Mouse (Mus musculus) lung, embryonic 15.5 days (tissue): ENCODE data around the gene Akr1b10. TPM values are rescaled to one million over a fixed set of nuclear protein-coding genes. Genes with fewer than 3 reads are reported as not detected.
"Not testable (repeated sequence)": the region's sequence is repeated elsewhere in the genome, so short reads cannot be mapped to it uniquely, and the experiment has no call there.

Experiments
- ATAC-seq: fragments of 200-750 bp; cut with Nextera tagmentation; 2 replicates; pipeline ENCODE4 v1.8.0; 2017; ENCODE audit warnings: moderate number of reproducible peaks, borderline replicate concordance; ENCODE audit not compliant: low FRiP score, low TSS enrichment; ENCODE audit errors: extremely low read depth
- H3K27ac ChIP-seq: fragments of 300-500 bp; sonication (generic); 2 replicates; pipeline ENCODE4 v1.5.1; 2015; ENCODE audit warnings: moderate library complexity, mild to moderate bottlenecking, inconsistent platforms
- H3K27me3 ChIP-seq: fragments of 300-500 bp; sonication (generic); 2 replicates; pipeline ENCODE4 v1.6.1; 2015; ENCODE audit warnings: inconsistent platforms
- H3K36me3 ChIP-seq: fragments of 300-500 bp; sonication (generic); 2 replicates; pipeline ENCODE4 v1.6.1; 2015; ENCODE audit warnings: inconsistent platforms
- H3K4me1 ChIP-seq: fragments of 300-500 bp; sonication (generic); 2 replicates; pipeline ENCODE4 v1.6.1; 2015; ENCODE audit warnings: inconsistent platforms
- H3K4me2 ChIP-seq: fragments of 300-500 bp; sonication (generic); 2 replicates; pipeline ENCODE4 v1.6.1; 2015; ENCODE audit warnings: inconsistent platforms, mild to moderate bottlenecking, moderate library complexity
- H3K4me3 ChIP-seq: fragments of 300-500 bp; sonication (generic); 2 replicates; pipeline ENCODE4 v1.5.1; 2015; ENCODE audit warnings: mild to moderate bottlenecking, inconsistent platforms
- H3K9ac ChIP-seq: fragments of 300-500 bp; sonication (generic); 2 replicates; pipeline ENCODE4 v1.6.1; 2015; ENCODE audit warnings: inconsistent platforms
- H3K9me3 ChIP-seq: fragments of 300-500 bp; sonication (generic); 2 replicates; pipeline ENCODE4 v1.6.1; 2016; ENCODE audit warnings: inconsistent platforms
- WGBS: fragments of 180-500 bp; shearing (Covaris S2); methylation state at CpG from one replicate; pipeline ENCODE4 v1.1.7; 2015; 5-methylcytosine and 5-hydroxymethylcytosine counted together
- polyA plus RNA-seq: library from polyadenylated mRNA; unstranded; fragments of >200 nt; fragmentation: Nextera tagmentation; extraction: Ambion mirVana; gene quantifications from 2 replicates; pipeline ENCODE4 v1.2.1, GENCODE M21; 2015

Gene Akr1b10
- polyA plus RNA-seq = 23.7 and 24.5 TPM in 2 replicates

DNA sequence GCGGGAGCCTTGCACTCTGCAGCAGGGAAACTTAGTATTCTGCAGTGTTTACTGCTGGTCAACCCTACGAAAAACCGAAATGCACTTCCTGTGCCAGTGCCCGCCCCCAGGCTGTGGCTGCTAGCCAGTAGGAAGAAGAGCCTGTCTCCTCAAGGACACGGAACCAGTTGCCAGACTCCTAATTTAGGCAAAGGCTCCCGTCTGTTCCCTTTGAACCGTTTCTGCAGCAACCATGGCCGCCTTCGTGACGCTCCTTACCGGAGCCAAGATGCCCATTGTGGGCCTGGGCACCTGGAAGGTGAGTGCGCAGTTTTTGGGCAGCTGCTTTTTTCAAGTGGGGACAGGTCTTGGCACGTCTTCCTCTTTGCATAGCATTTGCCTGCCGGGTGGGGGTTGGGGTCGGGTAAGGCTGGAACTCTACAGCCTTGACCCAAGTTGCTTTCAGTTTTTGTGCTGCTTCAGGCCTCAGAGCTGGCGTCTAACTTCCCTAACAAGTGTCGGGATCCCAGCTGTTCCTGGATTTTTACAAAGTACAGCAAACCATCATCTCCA lies at the start of gene Akr1b10:
Gene Akr1b10 (plus strand): TSS at position 109 of the 552 bp plus-strand sequence.
- Histone ChIP-seq H3K4me2 (peak within 1 kb of the TSS; percentile 84), H3K36me3 (no peaks in the 10 kb centered on the region; the same call in 1 of the 2 replicates), H3K9me3 (no peaks in the 10 kb centered on the region), H3K9ac (peak within 1 kb of the TSS; percentile 47), H3K4me1 (peaks cover 19% of the 10 kb centered on the region), H3K27ac (peak within 1 kb of the TSS; percentile 90), H3K4me3 (peak within 1 kb of the TSS; percentile 58), H3K27me3 (no peaks in the 10 kb centered on the region)
- peak; percentile 84 for ATAC-seq
- under 1% methylated on average over 17 of the region's 17 CpGs for WGBS

DNA sequence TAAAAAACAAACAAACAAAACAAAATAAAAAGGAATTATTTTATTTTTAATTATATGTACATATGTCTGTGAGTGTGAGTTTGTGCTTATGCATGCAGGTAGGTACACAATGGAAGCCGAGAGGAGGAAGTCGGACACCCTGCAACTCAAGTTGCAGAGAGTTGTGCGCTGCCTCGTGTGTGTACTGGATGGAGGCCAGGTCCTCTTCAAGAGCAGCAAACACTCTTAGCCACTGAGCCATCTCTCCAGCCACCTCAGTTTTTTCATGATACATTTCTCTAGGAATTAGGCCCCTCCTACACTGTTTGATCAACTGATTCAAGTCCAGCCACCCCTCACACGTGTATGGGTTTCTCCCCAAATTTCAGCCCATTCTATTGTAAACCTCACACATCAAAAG lies 49.3 kb upstream of the Akr1b10 start:
- no peak for ATAC-seq
- WGBS = 53% methylated on average over 5 of the region's 5 CpGs

DNA sequence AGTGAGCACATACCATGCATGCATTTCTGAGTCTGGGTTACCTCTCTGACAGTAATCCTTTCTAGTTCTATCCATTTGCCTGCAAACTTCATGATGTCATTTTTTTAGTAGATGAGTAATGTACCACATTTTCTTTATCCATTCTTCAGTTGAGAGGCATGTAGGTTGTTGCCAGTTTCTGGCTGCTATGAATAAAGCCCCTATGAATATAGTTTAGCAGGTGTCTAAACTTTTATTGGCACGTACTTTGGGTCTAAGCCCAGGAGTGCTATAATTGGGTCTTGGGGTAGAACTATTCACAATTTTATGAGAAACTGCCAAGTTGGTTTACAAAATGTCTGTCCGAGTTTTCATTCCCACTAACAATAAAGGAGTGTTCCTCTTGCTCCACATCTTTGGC lies 46.2 kb upstream of the Akr1b10 start:
- H3K9ac ChIP-seq = no peak overlapping the region
- H3K4me2 ChIP-seq = no peak overlapping the region
- H3K4me1 ChIP-seq = no peaks in the 10 kb centered on the region
- no peak overlapping the region for H3K27ac ChIP-seq
- no peaks in the 10 kb centered on the region for H3K27me3 ChIP-seq
- H3K4me3 ChIP-seq = no peak overlapping the region
- no peaks in the 10 kb centered on the region for H3K9me3 ChIP-seq
- H3K36me3 ChIP-seq = no peaks in the 10 kb centered on the region
- no peak for ATAC-seq
- 74% methylated on average over 2 of the region's 2 CpGs for WGBS

More for the DNA sequence above, 49.3 kb upstream of the Akr1b10 start:
- Histone ChIP-seq H3K4me2 (no peak overlapping the region), H3K4me3 (no peak overlapping the region), H3K36me3 (no peaks in the 10 kb centered on the region), H3K9ac (no peak overlapping the region), H3K9me3 (no peaks in the 10 kb centered on the region), H3K27ac (no peak overlapping the region), H3K27me3 (no peaks in the 10 kb centered on the region), H3K4me1 (no peaks in the 10 kb centered on the region)

DNA sequence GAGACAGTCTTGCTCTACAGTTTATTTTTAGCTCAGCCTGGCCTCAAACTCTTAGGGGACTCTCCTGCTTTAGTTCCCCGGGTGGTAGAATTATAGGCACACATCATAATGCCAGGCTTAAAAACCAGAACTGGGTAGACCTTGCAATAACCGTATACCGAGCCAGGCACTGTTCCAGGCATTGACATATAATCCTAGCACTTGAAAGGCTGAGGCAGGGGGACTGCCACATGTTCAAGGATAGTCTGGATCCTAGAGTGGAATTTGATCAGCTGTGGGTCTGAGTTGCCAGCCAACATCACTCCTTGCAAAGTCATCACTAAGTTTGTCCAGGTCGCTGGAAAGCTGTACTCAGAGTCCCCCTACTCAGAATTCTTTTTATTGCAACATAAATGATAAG lies 42.0 kb upstream of the Akr1b10 start:
- no peak overlapping the region for H3K9ac ChIP-seq
- no peaks in the 10 kb centered on the region for H3K27me3 ChIP-seq
- WGBS = 74% methylated on average over 4 of the region's 4 CpGs
- H3K4me3 ChIP-seq = no peak overlapping the region
- H3K4me1 ChIP-seq = peaks cover 19% of the 10 kb centered on the region
- no peaks in the 10 kb centered on the region for H3K9me3 ChIP-seq
- no peak overlapping the region for H3K4me2 ChIP-seq
- H3K27ac ChIP-seq = no peak overlapping the region
- ATAC-seq = no peak
- H3K36me3 ChIP-seq = no peaks in the 10 kb centered on the region

DNA sequence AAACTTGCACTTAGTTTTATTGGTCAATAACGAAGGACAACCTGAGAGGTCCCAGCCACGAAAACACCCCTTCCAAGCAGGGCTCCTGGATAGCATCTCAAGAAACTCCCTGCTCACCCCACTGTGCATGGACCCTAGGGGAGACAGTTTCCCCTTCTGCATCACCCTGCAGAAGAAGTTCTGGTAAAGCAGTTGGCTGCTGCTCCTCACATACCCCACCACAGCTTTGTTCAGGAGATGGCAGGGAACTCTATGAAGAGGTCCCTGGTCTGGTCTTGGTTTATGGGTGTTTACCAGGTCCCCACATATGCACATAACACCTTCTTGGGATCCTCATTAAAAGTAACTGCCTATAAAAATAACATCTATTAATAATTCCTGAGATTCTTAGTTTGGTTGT lies 41.5 kb upstream of the Akr1b10 start:
- Histone ChIP-seq H3K4me1 (peaks cover 19% of the 10 kb centered on the region), H3K36me3 (no peaks in the 10 kb centered on the region), H3K4me2 (no peak overlapping the region), H3K27ac (no peak overlapping the region), H3K4me3 (no peak overlapping the region), H3K9ac (no peak overlapping the region), H3K9me3 (no peaks in the 10 kb centered on the region), H3K27me3 (no peaks in the 10 kb centered on the region)
- no peak for ATAC-seq
- 76% methylated on average over 2 of the region's 2 CpGs for WGBS

DNA sequence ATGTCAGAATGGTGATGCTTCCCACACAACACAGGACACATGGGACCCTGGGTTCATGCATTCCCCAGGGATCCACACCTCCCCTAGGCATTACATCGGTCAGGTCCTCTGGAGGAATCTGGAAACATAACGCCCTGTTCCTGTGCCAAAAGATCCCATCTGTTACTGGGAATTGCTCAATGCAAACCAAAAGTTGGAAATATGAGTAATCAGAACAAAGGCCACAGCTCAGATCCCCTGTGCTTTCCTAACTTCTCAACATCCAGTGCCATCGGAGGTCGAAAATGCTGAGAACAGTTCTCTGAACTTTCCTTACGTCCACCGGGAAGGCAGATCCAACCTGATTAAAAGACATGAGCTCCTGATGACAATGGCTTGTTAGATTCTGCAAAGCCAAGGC lies 40.6 kb upstream of the Akr1b10 start:
- H3K36me3 ChIP-seq = no peaks in the 10 kb centered on the region
- no peaks in the 10 kb centered on the region for H3K9me3 ChIP-seq
- WGBS = 79% methylated on average over 6 of the region's 6 CpGs
- no peak overlapping the region for H3K27ac ChIP-seq
- H3K27me3 ChIP-seq = no peaks in the 10 kb centered on the region
- H3K4me2 ChIP-seq = no peak overlapping the region
- ATAC-seq = no peak
- no peak overlapping the region for H3K9ac ChIP-seq
- H3K4me1 ChIP-seq = peaks cover 19% of the 10 kb centered on the region
- no peak overlapping the region for H3K4me3 ChIP-seq

DNA sequence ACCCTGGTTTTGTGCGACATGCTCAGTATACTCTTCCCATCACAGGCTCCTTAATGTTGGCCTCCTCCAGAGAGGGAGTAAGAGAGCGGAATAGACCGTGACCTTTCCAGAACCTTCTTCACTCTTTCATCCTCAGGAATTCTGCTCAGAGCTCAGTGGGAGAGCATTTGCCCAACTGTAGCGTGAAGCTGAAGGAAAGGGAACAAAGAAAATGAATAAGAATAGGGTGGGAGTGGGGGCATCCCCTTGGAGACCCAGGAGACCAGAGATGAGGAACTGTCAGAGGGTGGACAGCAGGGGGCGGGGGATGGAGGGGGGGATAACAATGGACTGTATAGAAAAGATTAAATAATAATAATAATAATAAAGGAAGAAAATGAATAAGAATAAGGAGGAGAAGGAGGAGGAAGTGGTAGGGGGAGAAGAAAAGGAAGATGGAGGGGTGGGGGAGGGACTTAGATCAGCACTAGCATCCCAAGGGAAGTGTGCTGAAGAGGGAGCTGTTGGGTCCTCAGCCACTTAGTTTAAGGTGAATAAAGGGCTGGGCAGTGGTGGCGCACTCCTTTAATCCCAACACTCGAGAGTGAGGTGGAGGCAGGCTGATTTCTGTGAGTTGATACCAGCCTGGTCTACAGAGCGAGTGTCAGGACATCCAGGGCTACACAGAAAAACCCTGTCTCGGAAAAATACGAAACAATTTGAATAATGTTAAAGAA lies 39.7 kb upstream of the Akr1b10 start:
- H3K4me3 ChIP-seq = no peak overlapping the region
- ATAC-seq = no peak; the same call in 1 of the 2 replicates
- H3K9ac ChIP-seq = no peak overlapping the region
- peak overlapping the region; percentile 7; the same call in 1 of the 2 replicates for H3K4me2 ChIP-seq
- H3K27me3 ChIP-seq = no peaks in the 10 kb centered on the region
- H3K27ac ChIP-seq = no peak overlapping the region
- 64% methylated on average over 10 of the region's 10 CpGs for WGBS
- no peaks in the 10 kb centered on the region for H3K9me3 ChIP-seq
- H3K4me1 ChIP-seq = peaks cover 19% of the 10 kb centered on the region
- H3K36me3 ChIP-seq = no peaks in the 10 kb centered on the region

- no peak overlapping the region for H3K27ac ChIP-seq
- 19% methylated on average over 9 of the region's 9 CpGs for WGBS
These were observed 39.1 kb upstream of the Akr1b10 start for GRCm38 (mm10) chr6:34344935-34345334.

GRCm38 (mm10) chr6:34346096-34346898 lies 37.7 kb upstream of the Akr1b10 start:
- Histone ChIP-seq H3K36me3 (no peaks in the 10 kb centered on the region), H3K9ac (no peak overlapping the region), H3K27me3 (no peaks in the 10 kb centered on the region), H3K4me1 (peaks cover 19% of the 10 kb centered on the region), H3K4me2 (no peak overlapping the region), H3K4me3 (no peak overlapping the region), H3K9me3 (no peaks in the 10 kb centered on the region), H3K27ac (no peak overlapping the region)
- peak; percentile 64; the same call in 1 of the 2 replicates for ATAC-seq
- 43% methylated on average over 14 of the region's 14 CpGs for WGBS

More at GRCm38 (mm10) chr6:34344935-34345334, 39.1 kb upstream of the Akr1b10 start:
- Histone ChIP-seq H3K4me3 (no peak overlapping the region), H3K4me1 (peaks cover 19% of the 10 kb centered on the region), H3K27me3 (no peaks in the 10 kb centered on the region), H3K4me2 (peak overlapping the region; percentile 7; the same call in 1 of the 2 replicates), H3K9ac (no peak overlapping the region), H3K9me3 (no peaks in the 10 kb centered on the region), H3K36me3 (no peaks in the 10 kb centered on the region)
- ATAC-seq = no peak

DNA sequence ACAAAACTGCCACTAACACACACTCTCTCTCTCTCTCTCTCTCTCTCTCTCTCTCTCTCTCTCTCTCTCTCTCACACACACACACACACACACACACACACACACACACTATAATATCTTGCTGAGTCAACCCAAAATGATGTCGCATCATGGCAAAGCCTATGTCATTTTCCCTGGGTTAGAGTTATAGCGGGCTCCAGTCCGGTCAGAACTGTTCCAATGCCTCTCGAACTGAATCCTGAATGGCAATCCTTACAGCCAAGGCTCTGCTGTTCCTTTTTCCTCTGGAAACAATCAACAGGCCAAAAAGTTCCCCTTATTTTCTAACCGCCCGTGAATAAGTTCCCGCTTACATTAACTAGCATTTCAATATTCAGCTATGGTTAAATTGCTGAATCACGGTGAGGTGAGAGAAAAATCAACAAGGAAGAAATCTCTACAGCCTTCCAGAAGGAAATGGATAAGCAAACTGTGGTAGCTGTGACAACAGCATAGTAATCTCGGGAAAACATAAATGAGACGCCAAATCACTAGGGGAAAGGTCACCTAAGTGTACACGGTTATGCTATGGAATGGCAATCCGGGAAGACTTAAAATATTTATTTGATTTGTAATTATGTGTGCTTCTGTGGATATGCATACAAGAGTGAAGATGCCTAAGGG lies 33.9 kb upstream of the Akr1b10 start:
- H3K9me3 ChIP-seq = no peaks in the 10 kb centered on the region
- ATAC-seq = no peak
- no peak overlapping the region for H3K27ac ChIP-seq
- no peak overlapping the region for H3K4me3 ChIP-seq
- peaks cover 27% of the 10 kb centered on the region for H3K4me1 ChIP-seq
- H3K4me2 ChIP-seq = no peak overlapping the region
- 69% methylated on average over 12 of the region's 12 CpGs for WGBS
- no peaks in the 10 kb centered on the region for H3K27me3 ChIP-seq
- no peaks in the 10 kb centered on the region for H3K36me3 ChIP-seq
- H3K9ac ChIP-seq = no peak overlapping the region

- ATAC-seq, H3K4me2 ChIP-seq, H3K4me3 ChIP-seq, H3K27ac ChIP-seq, H3K9me3 ChIP-seq, H3K36me3 ChIP-seq, H3K9ac ChIP-seq, H3K27me3 ChIP-seq: not testable (repeated sequence)
- WGBS = 43% methylated on average over 10 of the region's 10 CpGs
- peaks cover 21% of the 10 kb centered on the region for H3K4me1 ChIP-seq
These were observed 32.5 kb upstream of the Akr1b10 start for GRCm38 (mm10) chr6:34351481-34351880.
